Mouse (Mus musculus) gastrocnemius, adult 8-10 months (tissue): Measurements from ENCODE around the gene Cenpq. TPM values are rescaled to one million over a fixed set of nuclear protein-coding genes. Genes with fewer than 3 reads are reported as not detected.

Source experiments
- DNase-seq, 2 experiments: peaks; one replicate each; pipeline ENCODE4 v3.0.0; 2022; ENCODE audit warnings: low spot score in 2 of 2
- total RNA-seq, 4 experiments: library from RNA; stranded (reverse); gene quantifications; 2 replicates each; pipeline ENCODE4 v1.2.4; 2022

The Cenpq gene
- 1 to 10 TPM; 2.1 to 4.3 (median 3.2) TPM for total RNA-seq

DNA sequence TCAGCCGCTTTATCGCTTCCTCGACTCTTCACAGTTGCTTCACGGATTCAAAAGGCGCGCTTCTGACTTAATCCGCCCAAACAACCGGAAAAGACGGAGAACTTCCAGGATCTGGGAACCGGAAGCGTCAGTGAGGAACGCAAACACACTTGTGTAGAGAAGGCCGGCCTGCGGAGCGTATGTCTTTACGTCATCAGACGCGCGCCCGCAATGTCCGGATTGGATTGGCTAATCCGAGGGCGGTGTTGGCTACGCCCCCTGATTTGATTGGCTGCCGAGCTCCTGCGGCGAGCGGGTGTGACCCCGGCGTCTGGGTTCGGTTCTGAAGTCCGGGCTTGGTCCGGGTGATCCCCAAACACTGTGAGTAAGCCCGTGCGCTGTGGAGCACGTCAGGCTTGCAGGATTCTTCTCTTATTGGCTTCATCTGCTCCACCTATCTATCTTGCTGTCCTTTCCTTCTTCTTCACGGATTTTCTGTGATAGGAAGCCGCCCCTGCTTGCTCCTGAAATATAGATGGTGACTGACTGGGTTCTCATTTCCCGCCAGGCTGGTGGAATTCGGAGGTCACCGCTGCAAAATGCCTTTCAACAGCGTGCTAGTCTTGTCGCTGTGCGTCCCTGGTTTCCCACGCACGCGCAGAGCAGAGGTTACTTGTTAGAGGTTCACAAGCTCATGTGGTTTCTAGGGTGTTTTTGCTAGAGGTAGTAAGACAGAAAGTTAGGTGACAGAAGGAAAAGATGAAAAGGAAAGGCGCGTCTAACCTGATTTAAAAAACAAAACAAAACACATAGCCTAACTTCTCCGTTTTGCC is at the start of gene Cenpq, which contains the start of gene Mut:
Gene Cenpq, minus strand, starts transcription at position 628 of the 812 bp plus-strand sequence.
Gene Mut, plus strand, starts transcription at position 266 of the 812 bp plus-strand sequence.
- DNase-seq: peak; percentile 96 to 97

- DNase-seq: no peak
Observed at GRCm38 (mm10) chr17:40977914-40978313, 43.1 kb upstream of the Cenpq start.

DNA sequence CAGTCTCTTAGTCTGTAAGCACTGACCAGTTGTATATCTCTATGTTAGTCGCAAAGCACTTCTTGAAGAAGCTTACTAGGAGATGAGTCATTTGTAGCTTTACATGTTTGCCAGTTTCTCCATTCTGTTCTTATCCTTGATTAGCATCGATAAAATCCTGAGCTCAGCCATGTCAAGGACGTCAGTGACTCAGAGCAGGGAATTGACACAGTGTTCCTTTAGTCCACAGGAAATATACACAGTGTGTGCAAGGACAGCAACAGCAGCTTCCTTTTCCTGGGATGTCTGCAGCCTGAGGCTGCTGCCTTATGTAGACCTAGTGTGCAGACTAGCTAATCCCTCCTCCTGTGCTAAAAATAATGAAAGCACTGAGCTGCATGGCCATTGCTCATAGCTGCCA is 13.7 kb upstream of the Cenpq start:
- DNase-seq: no peak

DNA sequence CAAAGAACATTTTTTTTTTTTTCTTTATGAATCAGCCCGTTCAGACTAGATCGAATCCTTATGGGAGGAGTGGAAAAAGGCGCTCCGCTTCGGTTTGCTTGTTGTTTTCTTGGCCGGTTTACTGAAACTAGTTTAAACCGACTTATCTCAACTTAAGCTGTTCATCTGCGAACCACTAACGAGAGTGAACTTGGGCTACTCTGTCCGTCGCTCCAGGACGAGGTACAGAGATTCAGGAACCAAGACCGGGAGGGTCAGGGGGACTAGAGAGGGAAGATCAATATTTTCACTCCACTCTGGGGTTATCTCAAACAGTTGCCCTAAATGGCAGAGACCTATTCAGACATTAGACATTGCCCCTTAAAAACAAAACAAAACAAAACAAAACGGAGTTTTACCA is 862 bp downstream of the Cenpq start:
- DNase-seq: no peak

- no peak for DNase-seq
Observed at GRCm38 (mm10) chr17:40915499-40915898, 19.3 kb downstream of the Cenpq start.

GRCm38 (mm10) chr17:40914250-40914649 is 20.6 kb downstream of the Cenpq start, which contains the start of gene Glyatl3:
Gene Glyatl3 (minus strand): TSS chr17:40914350.
- DNase-seq: no peak

DNA sequence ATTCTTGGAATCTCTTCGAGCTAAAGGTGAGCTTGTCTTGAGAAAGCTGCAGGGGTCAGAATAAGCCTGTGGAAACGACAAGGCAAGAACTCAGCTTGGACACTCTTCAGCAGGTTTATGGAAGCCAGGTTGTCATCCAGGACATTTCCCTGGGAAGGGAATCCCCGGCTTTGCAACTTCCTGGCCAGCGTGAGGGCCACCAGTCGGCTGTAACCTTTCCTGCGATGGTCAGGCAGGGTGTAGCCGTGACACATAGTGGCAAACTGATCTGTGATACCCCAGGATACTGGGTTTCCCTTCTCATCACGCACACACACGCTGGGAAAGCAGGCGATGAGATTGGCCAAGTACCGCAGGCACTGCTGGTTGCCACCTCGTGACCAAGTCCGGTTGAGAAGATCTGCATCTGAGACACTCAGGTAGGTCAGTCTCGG is 30.1 kb downstream of the Cenpq start:
- no peak for DNase-seq

GRCm38 (mm10) chr17:40904056-40904597 is 30.7 kb downstream of the Cenpq start:
- DNase-seq: no peak

DNA sequence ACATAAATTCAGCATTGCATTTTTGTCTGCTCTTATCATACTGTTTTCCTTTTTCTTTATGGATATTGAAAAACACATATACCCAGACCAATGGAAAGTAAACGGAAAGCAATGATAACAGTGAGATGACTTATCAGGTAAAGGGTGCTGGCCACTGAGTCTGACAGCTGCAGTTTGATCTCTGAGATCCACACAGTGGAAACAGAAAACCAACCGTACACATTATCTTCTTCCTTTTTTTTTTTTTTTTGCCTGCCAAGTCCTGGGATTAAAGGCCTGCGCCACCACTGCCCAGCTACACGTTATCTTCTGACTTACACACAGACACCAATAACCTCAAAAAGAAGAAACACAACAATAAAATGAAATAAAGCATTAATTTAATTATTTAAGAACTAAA is 31.5 kb downstream of the Cenpq start:
- no peak for DNase-seq

DNA sequence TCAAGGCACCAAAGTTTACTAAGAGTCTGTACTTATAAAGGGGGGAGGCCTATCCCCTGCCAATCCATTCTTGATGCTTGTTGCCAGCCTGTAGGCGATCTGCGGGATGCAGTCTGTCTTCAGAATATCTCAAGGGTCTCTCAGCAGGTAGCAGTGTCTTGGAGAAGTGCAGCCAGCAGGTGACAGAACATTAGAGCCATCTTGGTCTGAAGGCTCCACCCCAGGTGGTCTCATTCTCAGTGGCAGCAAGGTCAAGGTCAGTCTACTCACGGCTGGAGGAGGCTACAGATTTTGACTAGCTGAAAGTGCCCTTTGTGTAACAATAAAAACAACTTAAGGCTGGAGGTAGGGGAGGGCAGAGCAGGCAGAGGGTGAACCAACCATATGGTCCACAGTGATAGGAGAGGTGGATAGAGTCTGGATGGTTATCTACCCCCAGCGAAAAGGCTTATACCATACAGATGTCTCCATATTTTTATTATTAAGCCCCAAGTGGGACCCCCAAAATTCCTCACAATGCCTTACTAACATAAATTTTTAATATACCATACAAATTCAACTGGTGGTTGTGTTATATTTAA is 35.0 kb downstream of the Cenpq start:
- no peak for DNase-seq

DNA sequence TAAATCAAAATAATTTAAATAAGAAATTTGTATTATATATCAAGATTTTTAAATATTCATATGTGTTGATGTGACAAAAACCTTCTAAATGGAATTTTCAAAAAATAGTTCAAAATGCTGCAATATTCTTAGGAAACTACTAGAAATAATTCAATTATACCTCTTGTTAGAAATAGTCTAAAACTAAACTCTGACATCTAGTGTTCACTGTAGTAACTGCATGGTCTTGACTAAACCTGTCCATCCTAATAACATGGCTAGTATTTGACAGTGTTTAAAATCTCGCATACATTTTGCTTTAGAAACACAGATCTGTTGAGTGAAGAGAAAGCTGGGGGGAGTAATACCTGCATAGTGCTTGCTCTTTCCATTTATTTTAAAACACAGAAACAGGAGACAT is 38.0 kb downstream of the Cenpq start:
- no peak for DNase-seq

DNA sequence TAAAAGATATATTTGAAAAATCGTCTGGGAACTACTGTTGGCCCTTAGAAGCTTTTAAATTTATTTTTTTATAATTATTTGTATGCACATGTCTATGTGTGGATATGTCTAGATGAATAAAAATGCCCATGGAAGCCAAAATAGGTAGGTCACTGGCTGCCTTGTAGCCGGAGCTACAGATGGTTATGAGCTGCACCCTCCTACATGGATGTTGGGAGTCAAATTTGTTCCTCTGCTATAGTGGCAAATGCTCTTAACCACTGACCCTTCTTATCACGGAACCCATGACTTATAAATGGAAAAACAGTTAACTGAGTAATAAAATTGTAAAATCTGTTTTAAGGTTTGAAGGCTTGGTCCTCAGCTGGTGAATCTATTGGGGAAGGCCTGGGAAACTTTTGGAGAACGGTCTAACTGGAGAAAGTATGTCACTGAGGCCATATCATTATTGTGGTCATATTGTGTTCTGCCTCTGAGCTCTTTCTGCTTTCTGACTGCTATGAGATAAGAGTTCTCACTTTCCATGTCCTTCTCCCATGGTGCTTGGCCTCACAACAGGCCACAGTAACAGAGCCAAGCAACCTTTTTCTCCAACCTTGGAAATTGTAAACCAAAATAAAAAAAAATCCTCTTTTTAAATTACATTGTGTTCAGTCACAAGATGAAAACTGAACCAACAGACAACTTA is 46.9 kb downstream of the Cenpq start:
- no peak for DNase-seq

DNA sequence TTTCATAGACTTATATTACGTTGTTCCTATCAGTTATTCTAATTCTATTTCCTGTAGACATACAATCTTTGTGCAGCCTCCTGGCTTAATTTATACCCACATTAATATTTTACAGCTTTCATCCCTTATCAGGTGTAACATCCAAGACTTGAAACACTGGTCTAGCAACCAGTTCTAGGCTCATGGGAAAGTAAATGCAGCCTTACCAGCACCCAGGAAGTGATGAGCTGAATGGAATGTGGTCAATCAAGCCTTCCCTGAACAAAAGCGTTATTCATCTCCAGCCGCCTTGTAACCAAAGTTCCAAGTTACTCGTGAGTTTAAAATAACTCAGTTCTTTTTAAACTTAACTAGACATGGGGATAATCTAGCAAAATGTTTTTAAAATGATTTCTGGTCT is 49.7 kb downstream of the Cenpq start:
- no peak for DNase-seq

DNA sequence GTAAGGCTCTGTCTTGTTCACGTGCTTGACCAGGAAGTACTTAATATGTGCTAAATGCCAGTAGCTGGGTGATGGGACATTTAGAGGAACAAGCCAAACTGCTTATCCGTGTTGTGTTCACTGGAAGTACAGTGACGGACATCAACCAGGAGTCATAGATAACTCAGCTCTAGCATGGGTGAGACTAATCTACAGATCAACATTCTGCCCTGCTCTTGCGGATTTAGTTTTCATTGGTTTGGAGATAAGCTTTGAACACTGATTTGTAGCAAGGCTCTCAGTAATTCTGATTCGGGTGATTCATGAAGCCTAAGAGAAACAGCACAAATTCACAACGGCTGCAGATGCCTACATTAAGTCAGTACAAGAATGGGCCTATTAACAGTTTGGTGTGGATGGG is 52.7 kb downstream of the Cenpq start:
- DNase-seq: no peak

DNA sequence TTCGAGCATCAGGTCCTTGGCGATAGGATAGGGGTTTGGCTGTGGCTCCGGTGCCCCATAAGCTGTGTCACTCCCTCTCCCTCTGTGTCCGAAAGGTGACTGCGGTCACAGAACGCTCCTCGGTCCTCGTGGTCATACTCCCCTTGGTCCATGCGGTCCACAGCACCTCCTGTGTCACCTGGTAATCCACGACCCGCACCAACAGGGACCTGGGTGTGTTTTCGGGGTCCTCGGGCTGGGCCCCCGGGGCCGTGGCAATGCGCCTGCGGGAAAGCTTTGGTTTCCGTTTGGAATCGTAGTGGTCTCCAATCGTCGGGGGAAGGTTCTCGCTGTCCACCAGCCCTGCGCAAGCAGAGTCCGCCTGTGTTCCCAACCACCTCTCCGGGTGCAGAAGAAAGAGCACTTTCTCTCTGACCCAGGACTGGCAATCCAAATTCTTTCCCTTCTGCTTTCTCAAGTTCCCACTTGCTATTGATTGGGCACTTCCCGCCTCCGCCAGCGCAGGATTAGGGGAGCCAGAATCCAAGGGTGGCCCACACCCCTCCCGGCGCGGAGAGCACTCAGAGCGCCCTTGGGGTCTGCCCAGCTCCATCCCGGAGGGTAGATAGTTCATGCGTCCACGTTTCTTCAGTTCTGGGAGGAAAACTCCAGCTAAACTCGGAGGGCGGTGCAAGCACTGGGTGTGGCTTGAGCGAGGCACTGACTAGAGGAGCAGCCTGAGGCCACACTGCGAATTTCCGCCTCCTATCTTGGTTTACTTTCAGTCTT is 54.7 kb downstream of the Cenpq start, which contains the start of gene 9130008F23Rik:
Gene 9130008F23Rik, minus strand, starts transcription at position 636 of the 768 bp plus-strand sequence.
- peak; percentile 8 to 36 for DNase-seq

DNA sequence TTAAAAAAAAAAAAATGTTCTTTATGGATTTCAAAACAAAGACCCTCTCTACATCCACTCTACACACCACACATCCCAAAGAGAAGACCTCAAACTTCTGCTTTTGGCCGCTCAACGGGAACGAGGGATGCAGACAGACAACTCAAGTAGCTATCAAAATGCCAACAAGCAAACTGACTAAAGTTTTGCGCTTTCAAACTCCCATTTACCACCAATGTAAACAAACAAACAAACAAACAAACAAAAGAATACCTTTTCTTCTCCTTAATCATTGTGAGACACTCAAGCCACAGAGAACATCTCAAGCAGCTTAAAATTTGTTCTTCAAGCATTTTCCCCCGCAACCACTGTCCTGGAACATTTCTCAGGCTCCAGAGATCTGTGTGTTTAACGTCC is 55.3 kb downstream of the Cenpq start:
- DNase-seq: no peak

- DNase-seq: no peak
Observed at GRCm38 (mm10) chr17:40877741-40878140, 57.1 kb downstream of the Cenpq start.

DNA sequence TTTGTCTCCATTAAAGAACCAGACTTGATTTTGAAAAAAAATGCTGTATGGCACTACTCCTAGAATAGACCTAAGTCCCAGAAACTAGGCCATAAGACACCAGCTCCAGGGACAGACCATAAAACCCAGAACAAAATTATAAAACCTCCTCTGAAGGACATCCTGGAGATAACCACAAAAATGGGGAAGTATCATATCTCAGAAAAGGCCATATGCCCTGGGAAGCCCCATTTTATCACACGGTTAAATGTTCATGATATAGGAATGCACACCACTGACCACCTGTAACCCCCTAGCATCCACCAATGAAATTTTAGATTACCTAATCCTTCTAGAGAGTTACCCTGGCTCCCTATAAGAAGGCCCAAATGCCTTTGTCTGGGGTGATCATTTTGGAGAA is 59.3 kb downstream of the Cenpq start:
- no peak for DNase-seq

GRCm38 (mm10) chr17:40874701-40875100 is 60.1 kb downstream of the Cenpq start:
- DNase-seq: no peak

DNA sequence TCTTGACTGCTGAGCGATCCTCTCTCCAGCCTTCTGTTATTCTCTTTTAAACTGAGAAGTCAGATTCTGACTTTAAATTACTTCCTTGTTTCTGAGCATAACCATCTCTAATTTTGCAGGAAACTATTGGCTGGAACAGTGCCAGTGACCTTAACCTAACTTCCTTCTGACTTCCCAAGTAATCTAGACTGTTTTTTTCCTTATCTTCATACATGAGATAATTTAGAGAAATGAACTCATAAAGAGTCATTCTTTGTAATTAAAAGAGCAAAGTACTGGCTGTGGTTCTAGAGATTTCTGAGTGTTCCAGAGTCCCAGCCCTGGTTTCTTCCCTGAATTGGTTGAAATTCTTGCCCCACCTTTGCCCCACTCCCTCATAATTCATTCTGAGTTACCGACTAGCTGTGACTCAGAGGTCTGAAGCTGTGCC is 61.2 kb downstream of the Cenpq start:
- no peak for DNase-seq
